Mouse (Mus musculus): Measurements from ENCODE around the gene Ube2j1.

The Ube2j1 gene

DNA sequence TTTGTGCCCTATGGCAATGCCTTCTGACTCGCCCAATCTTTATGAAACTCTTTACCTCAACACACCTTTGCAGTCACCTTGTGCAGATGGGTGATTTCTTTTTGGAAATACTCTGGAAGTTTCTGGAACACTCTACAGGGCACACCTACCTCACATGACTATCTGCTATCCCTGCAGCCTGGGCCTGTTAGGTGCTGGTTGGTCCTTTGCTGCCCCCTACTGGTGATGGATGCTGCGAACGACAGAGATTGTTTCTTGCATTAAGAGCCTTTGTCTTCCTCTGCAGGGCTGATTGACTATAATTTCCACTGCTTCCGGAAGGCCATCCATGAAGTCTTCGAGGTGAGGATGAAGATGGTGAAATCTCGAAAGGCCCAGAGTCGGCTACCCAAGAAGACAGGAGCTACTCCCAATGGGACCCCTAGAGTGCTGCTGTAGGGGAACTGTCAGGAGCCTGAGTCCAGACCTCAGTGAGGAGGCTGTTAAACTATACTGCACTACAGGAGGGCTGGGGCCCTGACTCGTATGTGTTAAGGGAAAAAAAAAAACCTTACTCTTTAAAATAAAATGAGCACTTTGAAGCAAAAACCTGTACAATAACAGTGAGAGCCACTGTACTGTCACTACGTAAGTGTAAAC is 12.7 kb upstream of the Ube2j1 start:
- DNase-seq: peak; percentile 90

DNA sequence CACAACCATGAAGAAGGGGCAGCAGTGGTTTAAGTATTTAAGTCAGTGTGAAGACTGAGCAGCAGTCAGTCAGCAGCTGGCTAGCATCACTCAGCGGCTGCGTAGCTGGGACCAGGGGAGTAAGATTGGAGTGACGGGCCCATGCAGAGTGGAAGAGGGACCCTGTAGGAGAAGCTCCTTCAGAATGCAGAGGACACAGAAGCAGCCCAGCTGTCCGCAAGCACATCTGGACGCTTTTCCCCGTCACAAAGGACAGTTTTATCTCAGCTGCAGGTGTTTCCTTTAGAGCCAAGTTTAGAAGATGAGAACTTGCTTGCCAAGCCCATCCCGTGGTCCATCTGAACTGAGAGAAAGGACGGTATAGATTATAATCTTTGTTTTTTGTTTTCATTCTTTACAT is 6.8 kb upstream of the Ube2j1 start:
- no peak for DNase-seq

DNA sequence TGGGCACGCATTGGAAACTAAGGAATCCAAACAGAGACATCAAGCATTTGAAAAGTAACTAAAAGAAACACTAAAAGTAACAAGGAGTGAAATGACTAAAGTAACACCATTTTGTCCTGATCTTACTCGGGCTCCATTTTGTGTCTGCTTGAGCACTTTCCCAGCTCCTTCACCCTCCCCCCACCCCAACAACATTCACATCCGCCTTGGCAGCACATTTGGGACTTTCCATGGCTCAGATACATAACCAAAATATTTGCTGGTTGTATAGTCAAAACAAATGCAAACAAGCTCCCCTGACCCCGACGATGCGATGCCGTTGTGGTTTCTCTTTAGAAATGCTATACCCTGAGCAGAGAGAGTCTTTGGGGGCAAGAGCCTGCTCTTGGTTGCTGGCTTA is 2.1 kb upstream of the Ube2j1 start:
- no peak for DNase-seq

DNA sequence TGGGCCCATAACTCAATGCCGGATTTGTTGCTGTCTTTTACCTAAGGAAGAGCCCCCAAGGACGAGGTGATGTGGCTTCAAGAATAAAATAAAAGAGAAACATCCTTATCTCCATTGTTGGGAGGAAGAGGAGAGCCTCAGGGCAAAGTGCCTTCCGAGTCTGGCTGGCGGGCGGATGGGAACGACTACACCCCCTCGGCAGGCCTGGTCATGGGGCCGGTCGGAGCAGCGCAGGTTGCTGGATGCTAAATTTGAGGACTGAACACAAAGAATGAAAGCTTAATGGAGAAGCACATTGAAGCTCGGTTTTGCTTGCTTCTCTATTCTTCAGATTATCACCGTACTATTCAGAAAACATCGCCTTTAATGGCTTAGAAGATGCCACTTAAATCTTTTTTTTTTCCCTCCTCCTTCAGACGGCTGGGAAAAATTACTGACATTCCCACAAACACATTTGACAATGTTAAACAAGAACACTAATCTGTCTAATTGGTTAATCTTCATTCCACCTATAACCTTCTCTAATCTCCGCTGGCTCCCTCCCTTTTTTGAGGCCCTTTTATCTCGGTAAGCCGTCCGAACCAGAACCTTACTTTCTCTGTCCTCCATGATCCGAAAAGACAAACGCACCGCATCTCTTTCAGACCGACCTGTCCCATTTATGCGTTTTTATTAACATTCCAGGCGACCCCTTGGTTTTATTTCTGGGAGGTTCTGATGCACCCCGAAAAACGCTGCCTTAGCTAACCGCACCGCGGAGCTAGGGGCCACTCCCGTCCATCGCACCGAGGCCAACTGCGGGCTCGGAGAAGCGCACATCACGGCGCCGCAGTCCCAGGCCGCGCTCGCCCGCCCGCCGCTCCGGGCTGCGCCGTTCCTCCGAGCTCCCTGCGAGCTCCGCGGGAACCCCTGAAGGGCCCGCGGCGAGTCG is 687 bp upstream of the Ube2j1 start:
- no peak for DNase-seq

DNA sequence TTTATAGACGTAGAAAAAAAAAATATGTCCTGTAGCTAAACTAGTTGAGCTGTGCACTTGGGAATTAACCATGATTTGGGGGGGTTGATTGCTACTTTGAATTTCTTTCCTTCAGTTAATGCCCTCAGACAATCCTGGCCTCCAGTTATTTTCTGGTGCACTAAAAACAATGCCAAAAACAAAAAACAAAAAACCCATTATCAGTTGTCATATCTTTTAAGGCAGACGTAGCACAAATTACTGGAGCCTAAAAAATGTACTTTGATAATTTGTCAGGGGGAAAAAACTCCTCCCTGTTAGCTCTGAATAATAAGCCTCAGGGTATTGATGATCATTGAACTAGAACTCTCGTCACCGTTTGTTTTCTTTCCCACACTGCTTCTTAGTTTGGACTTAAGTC is 829 bp downstream of the Ube2j1 start:
- DNase-seq: no peak

DNA sequence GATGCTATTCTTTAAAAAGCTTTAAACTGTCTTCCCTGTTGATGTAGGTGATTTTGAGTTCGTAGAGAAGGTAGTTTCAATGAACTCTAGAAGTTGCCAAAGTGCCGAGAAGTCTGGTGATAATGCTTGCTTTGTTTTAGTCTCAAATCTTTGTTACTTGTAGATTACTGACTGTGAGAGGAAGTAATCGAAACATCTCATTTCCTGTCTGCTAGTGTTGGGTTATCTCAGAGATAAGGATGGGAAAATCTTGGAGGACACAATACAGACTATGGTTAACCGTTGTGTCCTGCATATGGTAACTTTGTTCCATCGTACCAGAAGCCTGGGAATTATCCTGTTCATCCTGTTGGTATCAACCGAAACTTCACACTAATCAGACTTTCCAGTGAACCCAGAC is 2.3 kb downstream of the Ube2j1 start:
- DNase-seq: no peak

GRCm38 (mm10) chr4:33039826-33040225 is 8.6 kb downstream of the Ube2j1 start:
- no peak for DNase-seq

GRCm38 (mm10) chr4:33049601-33050000 is 18.4 kb downstream of the Ube2j1 start:
- no peak for DNase-seq

DNA sequence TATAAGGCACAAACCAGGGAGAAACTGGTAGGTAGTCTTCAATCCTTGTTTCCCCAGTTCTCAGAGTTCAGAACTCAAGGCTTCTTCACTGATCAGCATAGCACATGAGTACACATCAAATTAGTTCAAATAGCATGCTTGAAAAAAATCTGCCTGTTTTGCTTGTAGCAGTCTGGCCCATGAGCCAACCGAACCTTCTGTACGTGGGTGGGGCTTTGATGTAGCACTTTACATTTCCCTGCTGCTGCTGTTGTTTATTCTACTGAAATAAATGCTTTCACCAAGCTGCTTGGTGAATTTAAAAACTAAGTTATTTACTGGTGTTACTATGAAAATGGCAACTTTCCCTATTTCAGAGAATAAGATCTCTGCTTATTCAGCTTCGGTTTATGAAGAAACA is 20.8 kb downstream of the Ube2j1 start:
- DNase-seq: no peak

DNA sequence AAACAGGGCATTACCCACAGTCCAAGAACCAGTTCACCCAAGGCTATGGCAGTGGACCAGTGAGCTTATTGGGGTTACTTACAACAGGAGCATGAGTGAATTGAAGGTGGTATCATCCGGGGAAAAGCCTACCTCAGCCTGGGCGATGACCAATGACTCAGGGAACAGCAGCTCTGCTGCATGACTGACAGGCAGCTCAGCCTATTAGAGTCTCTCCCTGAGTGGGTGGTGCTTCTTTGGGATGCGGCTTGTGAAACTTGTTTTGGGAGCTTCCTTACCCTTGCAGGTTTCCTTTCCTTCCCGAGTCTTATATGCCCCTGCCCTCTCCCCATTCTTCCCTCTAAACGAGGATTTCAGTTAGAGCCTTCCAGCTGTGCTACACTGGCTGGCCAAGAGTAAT is 21.4 kb downstream of the Ube2j1 start:
- DNase-seq: no peak

GRCm38 (mm10) chr4:33054426-33054825 is 23.2 kb downstream of the Ube2j1 start:
- DNase-seq: no peak

- DNase-seq: no peak
Measured at GRCm38 (mm10) chr4:33056317-33056716, 25.1 kb downstream of the Ube2j1 start.

- DNase-seq: no peak
Measured at GRCm38 (mm10) chr4:33057890-33058687, 26.9 kb downstream of the Ube2j1 start.

- no peak for DNase-seq
Measured at GRCm38 (mm10) chr4:33061158-33061557, 29.9 kb downstream of the Ube2j1 start.

DNA sequence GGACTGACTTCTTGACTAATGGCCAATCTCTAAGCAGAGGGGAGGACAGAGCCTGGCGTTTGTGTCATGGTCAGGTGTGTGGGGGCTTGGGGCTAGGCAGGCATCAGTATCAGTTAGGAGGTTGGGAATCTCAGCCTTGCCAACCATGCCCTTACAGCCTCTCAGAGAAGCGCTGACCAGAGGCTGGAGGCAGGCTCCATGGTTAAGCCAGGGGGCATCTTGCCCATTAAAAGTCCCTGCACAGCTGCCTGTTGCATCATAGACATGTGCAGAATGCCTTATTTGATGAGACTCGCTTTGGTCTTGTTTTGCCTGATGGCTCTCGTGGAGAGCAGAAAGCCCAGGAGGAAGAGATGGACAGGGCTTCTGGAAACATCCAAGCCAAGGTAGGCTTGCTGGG is 31.8 kb downstream of the Ube2j1 start, which contains the start of gene Gabrr2:
Gene Gabrr2, plus strand, starts transcription at position 19 of the 400 bp plus-strand sequence.
- DNase-seq: no peak

GRCm38 (mm10) chr4:33064986-33065385 is 33.8 kb downstream of the Ube2j1 start:
- DNase-seq: no peak

DNA sequence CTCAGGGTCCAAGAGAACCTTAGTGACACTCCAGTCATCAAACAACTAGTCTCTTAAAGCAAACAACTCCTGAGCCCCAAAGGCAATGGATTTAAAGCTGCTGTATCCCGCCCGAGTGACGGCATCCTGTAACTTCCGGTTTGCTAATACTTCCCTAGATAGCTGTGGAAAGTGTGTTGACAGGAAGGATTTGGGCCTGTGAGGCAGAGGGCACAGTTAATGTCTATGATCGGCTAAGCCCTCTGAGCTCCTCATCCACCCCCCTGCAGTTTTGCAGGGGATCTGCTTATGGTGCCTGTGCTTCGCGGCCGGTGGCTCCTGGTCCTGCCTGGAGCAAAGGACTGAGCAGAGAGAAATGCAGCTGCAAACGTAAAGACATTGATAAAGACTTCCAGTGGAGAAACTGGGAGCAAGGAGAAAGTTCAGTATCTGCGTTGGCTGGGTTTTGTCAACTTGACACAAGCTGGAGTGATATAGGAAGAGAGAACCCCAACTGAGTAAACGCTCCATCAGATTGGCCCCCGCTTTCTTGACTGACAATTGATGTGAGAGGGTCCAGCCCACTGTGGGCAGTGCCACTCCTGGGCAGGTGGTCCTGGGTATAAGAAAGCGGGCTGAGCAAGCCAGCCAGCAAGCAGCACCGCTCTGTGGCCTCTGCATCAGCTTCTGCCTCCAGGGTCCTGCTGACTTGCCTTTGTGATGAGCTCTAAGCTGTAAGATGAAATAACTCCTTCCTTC is 35.2 kb downstream of the Ube2j1 start:
- no peak for DNase-seq

- DNase-seq: no peak
Measured at GRCm38 (mm10) chr4:33067331-33067730, 36.1 kb downstream of the Ube2j1 start.

- DNase-seq: no peak
Measured at GRCm38 (mm10) chr4:33067826-33068225, 36.6 kb downstream of the Ube2j1 start.

GRCm38 (mm10) chr4:33068894-33069293 is 37.7 kb downstream of the Ube2j1 start:
- no peak for DNase-seq

- no peak for DNase-seq
Measured at GRCm38 (mm10) chr4:33070326-33070725, 39.1 kb downstream of the Ube2j1 start.

DNA sequence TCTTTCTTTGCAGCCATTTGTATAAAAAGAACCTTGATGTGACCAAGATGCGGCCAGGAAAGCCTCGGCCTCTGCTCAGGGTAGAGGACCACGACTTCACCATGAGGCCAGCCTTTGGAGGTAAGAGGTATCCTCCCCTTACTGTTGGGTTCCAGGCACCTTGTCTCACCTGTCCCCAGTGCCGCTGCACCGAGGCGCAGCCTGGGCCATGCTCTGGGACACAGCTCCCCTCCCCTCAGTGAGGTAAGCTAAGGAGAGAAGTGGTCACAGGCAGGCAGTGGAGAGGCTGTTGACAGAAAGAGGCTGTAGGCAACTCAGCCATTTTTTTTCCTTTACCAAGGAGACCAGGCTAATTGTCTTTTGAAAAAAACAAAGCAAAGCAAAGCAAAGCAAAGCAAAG is 40.1 kb downstream of the Ube2j1 start:
- DNase-seq: no peak

Measured in kidney, adult 18-20 months (tissue).